Mouse (Mus musculus) lung, embryonic 15.5 days (tissue): Measurements from ENCODE around the gene Mgat5. TPM values are rescaled to one million over a fixed set of nuclear protein-coding genes. Genes with fewer than 3 reads are reported as not detected.

ENCODE experiments used
- ATAC-seq: fragments of 200-750 bp; cut with Nextera tagmentation; 2 replicates; pipeline ENCODE4 v1.8.0; 2017; ENCODE audit warnings: moderate number of reproducible peaks, borderline replicate concordance; ENCODE audit not compliant: low FRiP score, low TSS enrichment; ENCODE audit errors: extremely low read depth
- H3K27ac ChIP-seq: fragments of 300-500 bp; sonication (generic); 2 replicates; pipeline ENCODE4 v1.5.1; 2015; ENCODE audit warnings: moderate library complexity, mild to moderate bottlenecking, inconsistent platforms
- H3K27me3 ChIP-seq: fragments of 300-500 bp; sonication (generic); 2 replicates; pipeline ENCODE4 v1.6.1; 2015; ENCODE audit warnings: inconsistent platforms
- H3K36me3 ChIP-seq: fragments of 300-500 bp; sonication (generic); 2 replicates; pipeline ENCODE4 v1.6.1; 2015; ENCODE audit warnings: inconsistent platforms
- H3K4me1 ChIP-seq: fragments of 300-500 bp; sonication (generic); 2 replicates; pipeline ENCODE4 v1.6.1; 2015; ENCODE audit warnings: inconsistent platforms
- H3K4me2 ChIP-seq: fragments of 300-500 bp; sonication (generic); 2 replicates; pipeline ENCODE4 v1.6.1; 2015; ENCODE audit warnings: inconsistent platforms, mild to moderate bottlenecking, moderate library complexity
- H3K4me3 ChIP-seq: fragments of 300-500 bp; sonication (generic); 2 replicates; pipeline ENCODE4 v1.5.1; 2015; ENCODE audit warnings: mild to moderate bottlenecking, inconsistent platforms
- H3K9ac ChIP-seq: fragments of 300-500 bp; sonication (generic); 2 replicates; pipeline ENCODE4 v1.6.1; 2015; ENCODE audit warnings: inconsistent platforms
- H3K9me3 ChIP-seq: fragments of 300-500 bp; sonication (generic); 2 replicates; pipeline ENCODE4 v1.6.1; 2016; ENCODE audit warnings: inconsistent platforms
- WGBS: fragments of 180-500 bp; shearing (Covaris S2); methylation state at CpG from one replicate; pipeline ENCODE4 v1.1.7; 2015; 5-methylcytosine and 5-hydroxymethylcytosine counted together
- polyA plus RNA-seq: library from polyadenylated mRNA; unstranded; fragments of >200 nt; fragmentation: Nextera tagmentation; extraction: Ambion mirVana; gene quantifications from 2 replicates; pipeline ENCODE4 v1.2.1, GENCODE M21; 2015

The Mgat5 gene
- polyA plus RNA-seq, result 4.1 TPM in 2 replicates

DNA sequence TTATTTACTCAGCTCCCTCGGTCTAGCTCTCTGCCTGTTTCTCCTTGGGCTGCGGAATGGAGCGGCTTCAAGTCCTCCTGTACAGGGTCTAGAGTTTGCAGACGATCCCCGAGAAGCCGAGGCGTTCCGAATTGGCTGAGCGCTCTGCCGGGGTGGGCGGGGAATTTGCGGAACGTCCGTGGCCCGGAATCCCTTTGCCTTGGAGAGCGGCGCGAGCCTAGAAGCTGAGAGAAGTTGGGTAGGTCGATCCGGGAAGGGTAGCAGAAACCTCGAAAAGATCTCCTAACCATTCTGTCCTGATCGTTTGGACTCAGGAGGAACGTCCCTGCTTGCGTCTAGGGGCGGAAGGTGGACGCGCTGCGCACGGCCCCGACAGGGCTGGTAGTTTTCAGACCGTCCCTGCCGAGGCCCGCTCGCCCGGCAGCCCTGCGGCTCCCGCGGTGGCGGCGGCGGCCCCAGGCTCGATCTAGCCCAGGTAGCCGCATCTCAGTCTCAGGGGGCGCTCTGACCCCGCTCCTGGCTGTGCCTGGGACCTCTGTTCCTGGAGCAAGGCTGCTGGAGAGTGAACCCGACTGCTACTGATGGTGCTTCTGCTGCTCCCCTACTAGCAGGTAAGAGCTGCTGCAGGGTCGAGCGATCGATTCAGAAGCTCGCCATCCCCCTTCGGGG, at the start of gene Mgat5:
Mgat5 (plus strand) TSS at position 199 of the 669 bp plus-strand sequence.
- peaks cover 25% of the 10 kb centered on the region for H3K4me1 ChIP-seq
- peak; percentile 91 for ATAC-seq
- 2% methylated on average over 51 of the region's 51 CpGs for WGBS
- H3K36me3 ChIP-seq, result no peaks in the 10 kb centered on the region
- peak within 1 kb of the TSS; percentile 51 for H3K9ac ChIP-seq
- peak within 1 kb of the TSS; percentile 97 for H3K27ac ChIP-seq
- H3K27me3 ChIP-seq, result no peaks in the 10 kb centered on the region
- H3K4me3 ChIP-seq, result peak within 1 kb of the TSS; percentile 60
- peak within 1 kb of the TSS; percentile 97 for H3K4me2 ChIP-seq
- no peaks in the 10 kb centered on the region for H3K9me3 ChIP-seq

- H3K27me3 ChIP-seq, result no peaks in the 10 kb centered on the region
- H3K9me3 ChIP-seq, result no peaks in the 10 kb centered on the region
- 77% methylated on average over 5 of the region's 5 CpGs for WGBS
- H3K4me2 ChIP-seq, result no peak overlapping the region
- no peak for ATAC-seq
- no peak overlapping the region for H3K27ac ChIP-seq
- no peaks in the 10 kb centered on the region for H3K4me1 ChIP-seq
- no peak overlapping the region for H3K4me3 ChIP-seq
- H3K9ac ChIP-seq, result no peak overlapping the region
- no peaks in the 10 kb centered on the region for H3K36me3 ChIP-seq
Observed at GRCm38 (mm10) chr1:127160118-127160760, 44.6 kb upstream of the Mgat5 start.

GRCm38 (mm10) chr1:127164589-127165160, 40.1 kb upstream of the Mgat5 start:
- H3K4me2 ChIP-seq, result no peak overlapping the region
- 72% methylated on average over 4 of the region's 4 CpGs for WGBS
- H3K4me1 ChIP-seq, result no peaks in the 10 kb centered on the region
- H3K4me3 ChIP-seq, result no peak overlapping the region
- H3K9me3 ChIP-seq, result no peaks in the 10 kb centered on the region
- no peak overlapping the region for H3K9ac ChIP-seq
- H3K27ac ChIP-seq, result no peak overlapping the region
- no peaks in the 10 kb centered on the region for H3K27me3 ChIP-seq
- no peaks in the 10 kb centered on the region for H3K36me3 ChIP-seq
- ATAC-seq, result no peak

DNA sequence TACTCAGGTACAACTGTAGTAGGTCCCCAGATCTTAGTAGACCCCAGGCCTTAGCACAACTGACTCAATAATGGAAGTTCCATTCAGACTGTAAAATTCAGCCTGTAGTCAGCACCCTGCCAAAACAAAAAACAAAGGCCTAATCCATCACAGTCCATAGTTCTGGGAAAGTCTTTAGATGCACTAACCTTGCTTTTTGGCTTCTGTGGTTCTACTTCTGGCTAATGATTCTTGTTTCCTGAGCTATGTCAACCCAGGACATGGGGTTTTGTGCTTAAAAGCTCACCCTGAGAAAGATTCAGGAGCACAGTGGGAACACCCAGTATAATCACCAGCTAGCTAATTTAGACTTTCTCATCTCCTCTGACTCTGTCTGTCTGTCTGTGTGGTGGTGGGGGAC, 38.3 kb upstream of the Mgat5 start:
- Histone ChIP-seq H3K9ac (no peak overlapping the region), H3K36me3 (no peaks in the 10 kb centered on the region), H3K4me3 (no peak overlapping the region), H3K9me3 (no peaks in the 10 kb centered on the region), H3K27me3 (no peaks in the 10 kb centered on the region), H3K27ac (no peak overlapping the region), H3K4me2 (no peak overlapping the region), H3K4me1 (no peaks in the 10 kb centered on the region)
- no peak for ATAC-seq

- ATAC-seq, result no peak
- 94% methylated on average over 1 of the region's 1 CpGs for WGBS
- no peak overlapping the region for H3K27ac ChIP-seq
- no peaks in the 10 kb centered on the region for H3K27me3 ChIP-seq
- no peak overlapping the region for H3K4me3 ChIP-seq
- no peaks in the 10 kb centered on the region for H3K4me1 ChIP-seq
- no peaks in the 10 kb centered on the region for H3K9me3 ChIP-seq
- no peak overlapping the region for H3K4me2 ChIP-seq
- no peaks in the 10 kb centered on the region for H3K36me3 ChIP-seq
- no peak overlapping the region for H3K9ac ChIP-seq
Observed at GRCm38 (mm10) chr1:127167586-127167985, 37.2 kb upstream of the Mgat5 start.

- Histone ChIP-seq H3K4me2 (no peak overlapping the region), H3K4me1 (no peaks in the 10 kb centered on the region), H3K27me3 (no peaks in the 10 kb centered on the region), H3K36me3 (no peaks in the 10 kb centered on the region), H3K9ac (no peak overlapping the region), H3K9me3 (no peaks in the 10 kb centered on the region), H3K4me3 (no peak overlapping the region), H3K27ac (no peak overlapping the region)
- no peak for ATAC-seq
- WGBS, result 62% methylated on average over 8 of the region's 8 CpGs
Observed at GRCm38 (mm10) chr1:127168205-127168604, 36.6 kb upstream of the Mgat5 start.

GRCm38 (mm10) chr1:127169516-127169915, 35.3 kb upstream of the Mgat5 start:
- Histone ChIP-seq H3K36me3 (no peaks in the 10 kb centered on the region), H3K27ac (no peak overlapping the region)
- WGBS, result 60% methylated on average over 8 of the region's 8 CpGs

DNA sequence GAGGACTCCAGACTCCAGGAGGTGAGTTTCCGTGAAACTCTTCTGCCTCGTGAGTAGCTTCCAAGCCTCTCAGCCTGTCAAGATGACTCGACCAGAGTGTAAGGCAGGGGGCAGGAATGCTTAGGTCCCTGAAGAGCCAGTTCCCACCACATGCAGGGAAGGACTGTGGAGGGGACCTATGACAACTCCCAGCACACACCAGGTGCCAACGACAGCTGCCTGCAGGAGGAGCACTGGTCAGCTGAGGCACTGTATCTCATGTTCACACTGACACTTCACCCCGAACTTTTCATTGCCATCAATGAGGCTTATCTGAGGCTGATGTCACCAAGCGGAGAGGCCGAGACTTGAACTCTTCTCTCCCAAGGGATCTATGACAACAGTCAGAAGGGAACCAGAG, 33.5 kb upstream of the Mgat5 start:
- no peaks in the 10 kb centered on the region for H3K9me3 ChIP-seq
- no peak overlapping the region for H3K9ac ChIP-seq
- 77% methylated on average over 7 of the region's 7 CpGs for WGBS
- no peak overlapping the region for H3K4me2 ChIP-seq
- H3K36me3 ChIP-seq, result no peaks in the 10 kb centered on the region
- ATAC-seq, result no peak
- no peak overlapping the region for H3K27ac ChIP-seq
- H3K4me1 ChIP-seq, result no peaks in the 10 kb centered on the region
- H3K4me3 ChIP-seq, result no peak overlapping the region
- no peaks in the 10 kb centered on the region for H3K27me3 ChIP-seq

More at GRCm38 (mm10) chr1:127169516-127169915, 35.3 kb upstream of the Mgat5 start:
- Histone ChIP-seq H3K9ac (no peak overlapping the region), H3K4me2 (no peak overlapping the region), H3K27me3 (no peaks in the 10 kb centered on the region), H3K4me3 (no peak overlapping the region), H3K9me3 (no peaks in the 10 kb centered on the region), H3K4me1 (no peaks in the 10 kb centered on the region)
- no peak for ATAC-seq

DNA sequence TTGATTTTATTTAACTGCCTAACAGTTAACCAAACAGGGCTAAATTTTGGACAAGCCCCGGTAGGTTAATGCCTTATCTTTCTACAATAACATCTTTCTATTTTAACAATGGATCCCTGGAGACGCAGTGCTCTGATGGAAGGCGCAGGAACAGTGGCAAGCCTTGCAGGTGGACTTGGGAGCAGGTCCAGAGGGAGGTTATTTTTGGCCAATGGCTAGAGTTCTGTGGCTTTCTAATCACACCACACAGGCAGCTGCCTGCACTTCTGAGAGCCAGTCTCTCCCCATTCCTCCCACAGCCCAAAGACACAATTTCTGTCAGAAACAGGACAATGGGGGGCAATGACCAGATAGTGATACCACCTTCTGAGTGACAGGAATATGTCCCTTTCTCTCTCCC, 31.4 kb upstream of the Mgat5 start:
- no peak overlapping the region for H3K27ac ChIP-seq
- H3K27me3 ChIP-seq, result no peaks in the 10 kb centered on the region
- H3K4me1 ChIP-seq, result no peaks in the 10 kb centered on the region
- no peak overlapping the region for H3K4me3 ChIP-seq
- 74% methylated on average over 3 of the region's 3 CpGs for WGBS
- no peak overlapping the region for H3K9ac ChIP-seq
- no peak overlapping the region for H3K4me2 ChIP-seq
- no peaks in the 10 kb centered on the region for H3K36me3 ChIP-seq
- no peaks in the 10 kb centered on the region for H3K9me3 ChIP-seq
- no peak for ATAC-seq

DNA sequence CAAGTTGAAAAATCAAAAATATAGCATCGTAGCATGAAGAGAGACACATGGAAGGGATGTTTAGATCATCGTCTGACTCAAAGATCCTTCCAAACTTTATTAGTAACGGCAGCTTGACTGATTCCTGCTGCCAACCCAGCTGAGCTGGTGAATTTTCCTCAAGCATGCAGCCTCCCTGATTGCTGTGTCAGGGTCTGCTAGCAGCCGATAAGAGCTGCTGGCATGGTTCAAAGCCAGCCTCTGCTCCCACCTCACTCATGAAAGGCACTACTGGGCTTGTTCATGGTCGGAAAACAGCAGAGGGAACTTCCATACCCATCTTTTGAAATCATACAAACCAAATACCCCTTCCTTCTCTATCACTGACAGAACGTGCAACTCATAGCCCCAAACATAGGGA, 12.4 kb upstream of the Mgat5 start:
- Histone ChIP-seq H3K36me3 (no peaks in the 10 kb centered on the region), H3K4me1 (no peaks in the 10 kb centered on the region), H3K4me3 (no peak overlapping the region), H3K4me2 (no peak overlapping the region), H3K9ac (no peak overlapping the region), H3K27me3 (no peaks in the 10 kb centered on the region), H3K9me3 (no peaks in the 10 kb centered on the region), H3K27ac (no peak overlapping the region)
- 69% methylated on average over 6 of the region's 6 CpGs for WGBS
- no peak for ATAC-seq

GRCm38 (mm10) chr1:127199186-127199585, 5.6 kb upstream of the Mgat5 start:
- WGBS, result 51% methylated on average over 2 of the region's 2 CpGs
- H3K9me3 ChIP-seq, result no peaks in the 10 kb centered on the region
- H3K9ac ChIP-seq, result no peak overlapping the region
- H3K27me3 ChIP-seq, result no peaks in the 10 kb centered on the region
- no peak overlapping the region for H3K4me3 ChIP-seq
- H3K36me3 ChIP-seq, result no peaks in the 10 kb centered on the region
- no peak for ATAC-seq
- no peak overlapping the region for H3K4me2 ChIP-seq
- no peak overlapping the region for H3K27ac ChIP-seq
- H3K4me1 ChIP-seq, result peaks cover 9% of the 10 kb centered on the region

DNA sequence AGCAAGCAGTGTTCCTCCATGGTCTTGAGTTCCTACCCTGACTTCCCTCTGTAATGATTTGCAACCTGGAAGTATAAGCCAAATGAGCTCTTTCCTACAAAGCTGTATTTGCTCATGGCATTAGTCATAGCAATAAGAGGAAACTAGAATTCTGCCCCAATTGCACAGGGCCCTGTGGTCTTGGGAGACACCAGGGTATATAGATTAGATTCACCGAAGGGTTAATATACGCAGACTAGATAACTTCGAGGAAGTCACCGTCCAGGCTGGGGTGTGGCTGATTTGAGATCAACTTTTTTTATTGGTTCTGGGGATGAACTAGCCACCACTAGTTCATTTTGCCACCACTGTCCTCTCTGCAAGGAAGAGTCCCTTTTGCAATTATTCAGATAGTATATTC, 2.5 kb upstream of the Mgat5 start:
- H3K9ac ChIP-seq, result no peak overlapping the region
- no peak overlapping the region for H3K4me3 ChIP-seq
- no peak overlapping the region for H3K4me2 ChIP-seq
- H3K9me3 ChIP-seq, result no peaks in the 10 kb centered on the region
- H3K36me3 ChIP-seq, result no peaks in the 10 kb centered on the region
- H3K27ac ChIP-seq, result no peak overlapping the region
- no peak for ATAC-seq
- no peaks in the 10 kb centered on the region for H3K27me3 ChIP-seq
- H3K4me1 ChIP-seq, result peaks cover 25% of the 10 kb centered on the region
- WGBS, result 43% methylated on average over 4 of the region's 4 CpGs
